Mouse (Mus musculus) adipose tissue, adult 10 weeks (tissue): ENCODE measurements around the gene Plxna3. TPM values are rescaled to one million over a fixed set of nuclear protein-coding genes. Genes with fewer than 3 reads are reported as not detected.

Source experiments
- polyA plus RNA-seq: library from polyadenylated mRNA; stranded (reverse); fragments of 350-450 nt; fragmentation: Illumina TruSeq; extraction: RNeasy Lipid Tissue Mini Kit (QIAGEN cat#74804); gene quantifications from one replicate; pipeline ENCODE4 v1.2.3, GENCODE M21; 2014; ENCODE audit warnings: low read depth, low replicate concordance

Gene Plxna3
- polyA plus RNA-seq: 12.9 TPM

GRCm38 (mm10) chrX:74328725-74329161 lies at the start of gene Plxna3:
Gene Plxna3 (plus strand): TSS chrX:74329066.

GRCm38 (mm10) chrX:74281732-74282394 lies 47.0 kb upstream of the Plxna3 start, which contains the start of the genes Taz and Dnase1l1:
Gene Taz (plus strand): TSS chrX:74281912.
Gene Dnase1l1 (minus strand): TSS chrX:74282337.

GRCm38 (mm10) chrX:74296538-74297448 lies 32.1 kb upstream of the Plxna3 start, which contains the start of gene Atp6ap1:
Gene Atp6ap1 (plus strand): TSS chrX:74297097.

GRCm38 (mm10) chrX:74304867-74305700 lies 23.8 kb upstream of the Plxna3 start, which contains the start of gene Gdi1:
Gene Gdi1 (plus strand): TSS chrX:74304998.

GRCm38 (mm10) chrX:74312540-74313464 lies 16.1 kb upstream of the Plxna3 start, which contains the start of gene Fam50a:
Gene Fam50a (plus strand): TSS chrX:74313033.

GRCm38 (mm10) chrX:74353467-74353770 lies 24.6 kb downstream of the Plxna3 start, which contains the start of gene Lage3:
Gene Lage3 (minus strand): TSS chrX:74353618.

GRCm38 (mm10) chrX:74372888-74373549 lies 44.2 kb downstream of the Plxna3 start, which contains the start of the genes Ubl4a and Slc10a3:
Gene Ubl4a (minus strand): TSS chrX:74373218.
Gene Slc10a3 (minus strand): TSS chrX:74373349.

GRCm38 (mm10) chrX:74392535-74393443 lies 63.9 kb downstream of the Plxna3 start, which contains the start of the genes Fam3a and Ikbkg:
Gene Fam3a (minus strand): TSS chrX:74393272.
Gene Ikbkg (plus strand): TSS chrX:74393290.

Other genes with a start within 250 kb of the Plxna3 start
- 1.7 TPM for gene Opn1mw, start 201.6 kb upstream of the Plxna3 start, polyA plus RNA-seq
- gene Mecp2, start 193.7 kb upstream of the Plxna3 start, polyA plus RNA-seq: 25.6 TPM
- gene Tex28, start 161.2 kb upstream of the Plxna3 start, polyA plus RNA-seq: not detected
- 0.27 TPM for gene Tktl1, start 151.8 kb upstream of the Plxna3 start, polyA plus RNA-seq
- gene Flna, start 79.2 kb upstream of the Plxna3 start, polyA plus RNA-seq: 382 TPM
- 49.6 TPM for gene Emd, start 74.4 kb upstream of the Plxna3 start, polyA plus RNA-seq
- 3,160 TPM for gene Rpl10, start 58.3 kb upstream of the Plxna3 start, polyA plus RNA-seq
- gene Taz, start 47.2 kb upstream of the Plxna3 start, polyA plus RNA-seq: 118 TPM
- gene Dnase1l1, start 46.7 kb upstream of the Plxna3 start, polyA plus RNA-seq: 27.2 TPM
- gene Atp6ap1, start 32.0 kb upstream of the Plxna3 start, polyA plus RNA-seq: 237 TPM
- gene Gdi1, start 24.1 kb upstream of the Plxna3 start, polyA plus RNA-seq: 107 TPM
- gene Fam50a, start 16.0 kb upstream of the Plxna3 start, polyA plus RNA-seq: 50.9 TPM
- 60.9 TPM for gene Lage3, start 24.6 kb downstream of the Plxna3 start, polyA plus RNA-seq
- 43.7 TPM for gene Ubl4a, start 44.2 kb downstream of the Plxna3 start, polyA plus RNA-seq
- 17.9 TPM for gene Slc10a3, start 44.3 kb downstream of the Plxna3 start, polyA plus RNA-seq
- 55.2 TPM for gene Fam3a, start 64.2 kb downstream of the Plxna3 start, polyA plus RNA-seq
- gene Ikbkg, start 64.2 kb downstream of the Plxna3 start, polyA plus RNA-seq: 23.3 TPM
- 165 TPM for gene G6pdx, start 100.1 kb downstream of the Plxna3 start, polyA plus RNA-seq
- gene Gm6880, start 152.3 kb downstream of the Plxna3 start, polyA plus RNA-seq: not detected
- gene Olfr1326-ps1, start 245.8 kb downstream of the Plxna3 start, polyA plus RNA-seq: not detected